Mouse (Mus musculus): ENCODE results near the gene Skap2. TPM values are rescaled to one million over a fixed set of nuclear protein-coding genes. Genes with fewer than 3 reads are reported as not detected.

Gene Skap2
- total RNA-seq, 2 experiments from 2014 or later, result 2.1 to 3.6 TPM

DNA sequence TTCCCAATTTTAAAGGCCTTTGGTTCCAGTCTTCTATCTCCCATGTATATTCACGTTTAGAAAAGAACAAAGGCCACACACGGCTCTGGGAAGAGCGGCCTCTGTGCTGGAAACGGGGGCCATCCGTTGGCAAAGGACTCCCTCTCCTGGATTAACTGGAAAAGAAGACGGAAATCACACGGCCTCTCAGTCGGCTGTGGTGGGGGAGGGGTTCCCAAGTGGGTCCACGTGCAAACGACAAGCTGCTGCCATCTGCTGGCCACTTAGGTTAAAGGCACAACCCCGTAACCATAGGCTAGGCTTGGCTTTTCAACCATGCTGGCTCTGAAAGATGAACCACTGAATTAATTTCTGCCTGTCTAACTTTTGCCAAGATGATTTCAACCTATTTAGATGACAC lies 154.5 kb downstream of the Skap2 start:
- intact Hi-C loops (cut with DNase I), result loop anchor here (2.0 to 10.0 kb wide), 4 partner anchors 265 to 646 kb away; no protein-coding TSS in a partner anchor
- DNase-seq, result peak; percentile 81 to 90

DNA sequence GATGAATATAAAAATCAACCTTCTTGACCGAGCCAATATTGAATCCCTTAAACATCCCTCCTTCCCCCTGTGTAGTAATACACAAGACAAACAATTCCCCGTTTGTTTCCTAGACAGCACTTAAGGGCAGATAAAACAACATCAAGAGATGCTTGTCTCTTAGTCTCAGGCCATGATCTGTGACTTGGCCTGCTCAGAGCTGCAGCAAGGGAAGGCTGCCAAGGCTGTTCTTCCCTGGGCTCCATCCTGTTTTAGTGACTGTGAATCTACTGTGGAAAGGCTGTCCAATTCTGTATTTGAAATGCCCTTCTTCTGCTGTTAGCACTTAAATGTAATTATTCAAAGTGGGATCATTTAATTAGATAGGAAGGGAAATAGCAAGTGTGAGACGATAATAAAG lies 159.1 kb downstream of the Skap2 start:
- intact Hi-C loops (cut with DNase I), result loop anchor here (10.0 kb wide), 1 partner anchor 478 kb away; no protein-coding TSS in a partner anchor
- no peak for DNase-seq

GRCm38 (mm10) chr6:51852643-51853042 lies 159.7 kb downstream of the Skap2 start:
- DNase-seq, result no peak
- intact Hi-C loops (cut with DNase I), result loop anchor here (10.0 kb wide), 1 partner anchor 478 kb away; no protein-coding TSS in a partner anchor

- intact Hi-C loops (cut with DNase I), result loop anchor here (10.0 kb wide), 1 partner anchor 477 kb away; no protein-coding TSS in a partner anchor
- no peak for DNase-seq
These were observed 160.8 kb downstream of the Skap2 start for GRCm38 (mm10) chr6:51851544-51851943.

GRCm38 (mm10) chr6:51850030-51850817 lies 162.1 kb downstream of the Skap2 start:
- DNase-seq, result no peak
- intact Hi-C loops (cut with DNase I), result loop anchor here (10.0 kb wide), 1 partner anchor 475 kb away; no protein-coding TSS in a partner anchor

GRCm38 (mm10) chr6:51849561-51849960 lies 162.8 kb downstream of the Skap2 start:
- intact Hi-C loops (cut with DNase I), result no loop called here
- DNase-seq, result no peak

GRCm38 (mm10) chr6:51844106-51844505 lies 168.2 kb downstream of the Skap2 start:
- DNase-seq, result no peak
- intact Hi-C loops (cut with DNase I), result no loop called here

DNA sequence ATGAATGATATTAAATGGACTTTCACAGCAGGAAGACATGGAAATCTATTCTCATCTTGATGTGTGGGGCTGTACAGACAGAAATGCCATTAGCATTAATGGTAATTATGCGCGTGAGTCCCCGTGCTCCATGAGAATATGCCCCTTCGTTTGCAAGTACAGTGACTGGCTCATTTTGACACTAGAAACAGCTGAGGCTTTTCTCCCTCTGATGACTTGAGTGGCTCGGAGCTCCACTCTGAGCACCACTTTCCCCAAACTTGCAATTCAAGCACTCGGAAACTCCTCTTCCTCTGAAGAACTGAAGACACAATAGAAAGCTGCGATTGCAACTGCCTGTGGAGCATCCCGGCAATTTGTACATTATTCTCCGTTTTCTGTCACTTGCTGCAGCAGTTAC lies 169.3 kb downstream of the Skap2 start:
- no peak for DNase-seq
- intact Hi-C loops (cut with DNase I), result no loop called here

DNA sequence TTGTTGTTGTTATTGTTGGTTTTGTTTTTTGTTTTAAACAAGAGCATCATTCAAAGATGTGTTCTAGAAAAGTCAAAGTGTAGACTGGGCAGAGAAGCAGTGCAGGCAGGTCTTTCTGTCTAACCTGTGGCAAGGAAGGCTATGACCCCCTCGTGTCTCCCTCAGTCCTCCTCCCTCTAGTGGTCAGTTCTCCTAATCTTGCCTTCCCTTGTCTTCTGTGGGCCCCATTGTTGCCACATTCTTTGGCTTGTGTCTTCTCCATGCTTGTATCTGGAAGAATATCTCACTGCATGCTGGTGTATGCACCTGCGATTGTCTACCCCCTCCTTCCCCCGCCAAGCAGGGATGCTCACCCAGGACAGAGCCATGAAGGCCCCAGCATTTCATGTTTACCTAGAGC lies 174.2 kb downstream of the Skap2 start:
- DNase-seq, result no peak
- intact Hi-C loops (cut with DNase I), result no loop called here

- DNase-seq, result no peak
- intact Hi-C loops (cut with DNase I), result no loop called here
These were observed 179.0 kb downstream of the Skap2 start for GRCm38 (mm10) chr6:51833362-51833761.

DNA sequence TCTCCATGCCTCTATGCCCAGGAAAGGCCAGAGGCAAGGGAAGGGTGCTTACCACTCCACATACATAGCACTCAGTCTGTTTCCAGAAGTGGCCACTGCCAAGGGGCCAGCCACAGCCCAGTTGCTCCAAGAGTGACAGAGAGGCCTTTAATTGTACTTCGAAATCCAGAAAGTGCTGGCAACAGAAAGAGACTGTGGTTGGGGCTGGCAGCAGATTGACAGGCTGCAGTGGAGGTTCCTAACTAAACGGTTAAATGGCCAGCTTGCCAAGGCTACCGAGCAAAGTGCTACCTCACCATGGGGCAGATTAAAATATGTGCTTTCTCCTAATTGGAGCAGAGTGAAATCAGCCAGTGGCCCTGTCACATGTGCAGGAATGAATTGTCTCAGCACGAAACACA lies 186.7 kb downstream of the Skap2 start:
- DNase-seq, result no peak
- intact Hi-C loops (cut with DNase I), result no loop called here

- intact Hi-C loops (cut with DNase I), result no loop called here
- no peak for DNase-seq
These were observed 188.1 kb downstream of the Skap2 start for GRCm38 (mm10) chr6:51824136-51824830.

DNA sequence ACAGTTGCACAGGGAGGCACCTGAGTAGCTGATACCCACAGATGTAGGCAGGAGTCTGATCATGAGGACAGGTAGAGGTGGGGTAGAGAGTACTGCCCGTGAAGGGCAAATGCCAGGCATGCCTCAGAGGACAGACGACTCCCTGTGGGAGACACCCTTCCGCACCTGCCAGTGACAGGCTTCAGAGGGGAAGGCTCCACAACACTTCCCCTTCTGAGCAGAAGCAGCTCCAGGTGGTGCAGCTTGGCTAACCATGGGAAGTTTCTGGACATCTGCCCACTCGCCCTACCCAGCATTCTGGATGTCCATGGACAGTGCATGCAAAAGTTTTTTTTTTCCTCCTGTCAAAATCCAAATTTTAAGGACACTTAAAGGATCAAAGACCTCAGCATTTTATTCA lies 190.3 kb downstream of the Skap2 start:
- intact Hi-C loops (cut with DNase I), result no loop called here
- no peak for DNase-seq

GRCm38 (mm10) chr6:51820853-51821252 lies 191.5 kb downstream of the Skap2 start:
- DNase-seq, result no peak
- intact Hi-C loops (cut with DNase I), result no loop called here

GRCm38 (mm10) chr6:51816892-51817621 lies 195.3 kb downstream of the Skap2 start:
- intact Hi-C loops (cut with DNase I), result no loop called here
- DNase-seq, result no peak

DNA sequence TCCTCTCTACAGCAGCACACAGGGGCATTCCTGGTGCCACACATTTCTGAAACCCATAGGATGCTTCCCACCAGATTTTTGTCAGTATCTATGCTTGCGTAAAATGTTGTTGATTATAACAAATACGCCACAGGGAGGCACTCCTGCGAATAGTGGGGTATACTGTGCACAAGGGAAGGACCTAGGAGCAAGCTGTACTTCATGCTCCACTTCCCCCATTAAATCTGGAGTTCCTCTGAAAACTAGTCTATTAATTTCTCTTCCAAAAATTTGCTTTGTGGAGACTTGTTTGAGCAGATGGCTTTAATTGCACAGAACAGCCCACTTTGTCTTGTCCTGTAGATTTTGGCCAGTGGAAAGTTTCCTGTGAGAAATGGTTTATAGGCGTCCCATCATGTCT lies 201.4 kb downstream of the Skap2 start:
- intact Hi-C loops (cut with DNase I), result no loop called here

GRCm38 (mm10) chr6:51809164-51809824 lies 203.1 kb downstream of the Skap2 start:
- DNase-seq, result no peak
- intact Hi-C loops (cut with DNase I), result no loop called here

More for the DNA sequence above, 201.4 kb downstream of the Skap2 start:
- DNase-seq, result no peak

GRCm38 (mm10) chr6:51808011-51808410 lies 204.3 kb downstream of the Skap2 start:
- intact Hi-C loops (cut with DNase I), result no loop called here
- no peak for DNase-seq

All from gastrocnemius, postnatal 36 days (tissue).